ENCODE assay signal across 33 mouse cellular contexts in the genomic region with DNA sequence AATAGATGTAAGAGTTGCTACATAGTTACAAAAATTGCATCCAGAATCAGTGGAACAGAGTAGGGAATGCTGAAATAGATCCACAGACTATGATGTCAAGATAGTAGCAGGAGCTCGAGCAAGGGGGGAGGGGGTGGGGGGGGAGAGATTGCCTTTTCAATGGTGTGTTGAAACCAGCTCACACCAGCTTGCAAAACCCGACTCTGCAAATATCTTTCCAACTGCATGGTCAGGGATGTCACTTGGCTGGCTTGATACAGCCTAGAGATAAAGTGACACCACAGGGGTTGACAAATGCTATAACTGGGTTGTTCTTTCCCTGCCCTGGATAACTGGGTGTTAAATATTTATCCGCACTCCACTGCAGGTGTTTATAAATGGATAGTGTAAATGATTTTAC. TPM values are rescaled to one million over a fixed set of nuclear protein-coding genes. Genes with fewer than 3 reads are reported as not detected.
A peak's percentile ranks its signal among the peaks of the same experiment; 100 is the strongest.
DNase-seq lines count a peak whose midpoint lies in the region; ATAC-seq and TF ChIP-seq lines count a peak whose summit lies in the region.
"Had no signal": no experiment of that assay in that cellular context is flagged by ENCODE, and none has a peak within 500 bp of the region (broad histone marks: within the 10 kb centered on the region; RNA-seq: fewer than 3 reads in every experiment).

No protein-coding gene starts in this region.

- no peak for ATAC-seq in liver, embryonic 11.5 days (replicated peaks; ENCODE audit: low FRiP score)
- peak; percentile 69 for ATAC-seq in liver, embryonic 16.5 days (ENCODE audit: low read depth)
- no peak for ATAC-seq in stomach, postnatal 0 days (ENCODE audit: low FRiP score, low TSS enrichment)
- ATAC-seq: forebrain, embryonic 14.5 days; forebrain, postnatal 0 days; hindbrain, postnatal 0 days; inflammation-experienced regulatory T-cells, adult 6 months; Patski had no signal

- no peak overlapping the region for H3K27ac ChIP-seq in liver, embryonic 11.5 days (ENCODE audit: low read depth, low read length)
- H3K27ac ChIP-seq in liver, embryonic 16.5 days (ENCODE audit: low read length) = no peak overlapping the region
- no peak overlapping the region for H3K27ac ChIP-seq in stomach, postnatal 0 days (replicated peaks)
- H3K27ac ChIP-seq: embryonic facial prominence, embryonic 12.5 days; embryonic facial prominence, embryonic 15.5 days; heart, embryonic 15.5 days; hindbrain, embryonic 10.5 days; hindbrain, embryonic 13.5 days; hindbrain, postnatal 0 days had no signal

- H3K4me3 ChIP-seq in liver, embryonic 11.5 days (ENCODE audit: low read depth, low read length) = no peak overlapping the region
- H3K4me3 ChIP-seq in liver, embryonic 16.5 days (ENCODE audit: low read depth, low read length) = no peak overlapping the region
- no peak overlapping the region for H3K4me3 ChIP-seq in stomach, postnatal 0 days (ENCODE audit: low read depth, low read length)
- H3K4me3 ChIP-seq: embryonic facial prominence, embryonic 12.5 days; embryonic facial prominence, embryonic 15.5 days; heart, embryonic 12.5 days; heart, embryonic 15.5 days; hindbrain, embryonic 10.5 days; hindbrain, embryonic 13.5 days had no signal

- WGBS in liver, embryonic 11.5 days = 62% methylated on average over 3 of the region's 3 CpGs
- WGBS in liver, embryonic 16.5 days (ENCODE audit: insufficient replicate concordance) = 42% methylated on average over 3 of the region's 3 CpGs
- WGBS in stomach, postnatal 0 days = 46% methylated on average over 3 of the region's 3 CpGs

- no peaks in the 10 kb centered on the region for H3K9me3 ChIP-seq in liver, embryonic 11.5 days (ENCODE audit: control insufficient read depth, low read length)
- H3K9me3 ChIP-seq in liver, embryonic 16.5 days (replicated peaks; ENCODE audit: control insufficient read depth, low read length) = no peaks in the 10 kb centered on the region
- no peaks in the 10 kb centered on the region for H3K9me3 ChIP-seq in stomach, postnatal 0 days (ENCODE audit: control insufficient read depth, low read length)
- H3K9me3 ChIP-seq: embryonic facial prominence, embryonic 12.5 days; embryonic facial prominence, embryonic 15.5 days; heart, embryonic 12.5 days; heart, embryonic 15.5 days; hindbrain, embryonic 10.5 days; hindbrain, embryonic 13.5 days had no signal

- H3K36me3 ChIP-seq in liver, embryonic 11.5 days (ENCODE audit: control insufficient read depth, insufficient read depth, low read length) = no peaks in the 10 kb centered on the region
- H3K36me3 ChIP-seq in liver, embryonic 16.5 days (ENCODE audit: control insufficient read depth, insufficient read depth) = no peaks in the 10 kb centered on the region
- no peaks in the 10 kb centered on the region for H3K36me3 ChIP-seq in stomach, postnatal 0 days (ENCODE audit: control insufficient read depth, insufficient read depth, low read length)
- H3K36me3 ChIP-seq: embryonic facial prominence, embryonic 12.5 days; embryonic facial prominence, embryonic 15.5 days; heart, embryonic 12.5 days; heart, embryonic 15.5 days; hindbrain, embryonic 10.5 days; hindbrain, embryonic 13.5 days had no signal

- H3K9ac ChIP-seq in liver, embryonic 11.5 days (ENCODE audit: low read depth, low read length) = no peak overlapping the region
- H3K9ac ChIP-seq in liver, embryonic 16.5 days (ENCODE audit: low read depth, low read length) = no peak overlapping the region
- H3K9ac ChIP-seq in stomach, postnatal 0 days (ENCODE audit: low read length) = no peak overlapping the region
- H3K9ac ChIP-seq: embryonic facial prominence, embryonic 12.5 days; embryonic facial prominence, embryonic 15.5 days; forebrain, postnatal 0 days; heart, embryonic 12.5 days; heart, embryonic 15.5 days; hindbrain, embryonic 13.5 days had no signal

- peak; percentile 55 for DNase-seq in gastrocnemius, adult 18-20 months (ENCODE audit: low spot score)
- DNase-seq in gastrocnemius, postnatal 4 days (ENCODE audit: low spot score in 2 of 2) = no peak
- DNase-seq in liver (peak; percentile 18), NIH3T3 (ENCODE audit: low read depth) (peak; percentile 22)
- DNase-seq in liver, embryonic 11.5 days (ENCODE audit: low spot score) = no peak
- no peak for DNase-seq in frontal cortex, postnatal 25 days (ENCODE audit: low spot score in 2 of 2)
- no peak for DNase-seq in stomach, postnatal 0 days (ENCODE audit: low spot score)
- DNase-seq: adrenal gland, adult 2 months; adrenal gland, postnatal 14 days; cerebellum, adult 11 months; cerebellum, adult 2 months; cerebellum, adult 9-11 months; cerebellum, postnatal 25 days; forebrain, postnatal 0 days; heart, adult 18-20 months; heart, postnatal 36 days had no signal

- TF ChIP-seq CTCF in stomach, postnatal 0 days (IDR thresholded peaks at IDR 0.05; ENCODE audit: low read depth) = no peak

- no peaks in the 10 kb centered on the region for H3K27me3 ChIP-seq in liver, embryonic 11.5 days (replicated peaks; ENCODE audit: control insufficient read depth, insufficient read depth, low read length)
- H3K27me3 ChIP-seq in liver, embryonic 16.5 days (ENCODE audit: control insufficient read depth, insufficient read depth, low read depth, low read length) = no peaks in the 10 kb centered on the region
- no peaks in the 10 kb centered on the region for H3K27me3 ChIP-seq in stomach, postnatal 0 days (ENCODE audit: control insufficient read depth, insufficient read depth, low read length)
- H3K27me3 ChIP-seq: embryonic facial prominence, embryonic 12.5 days; embryonic facial prominence, embryonic 15.5 days; heart, embryonic 12.5 days; heart, embryonic 15.5 days; hindbrain, embryonic 13.5 days had no signal

- no peak for TF ChIP-seq EP300 in stomach, postnatal 0 days (optimal IDR thresholded peaks at IDR 0.05)

- no peak overlapping the region for H3K4me2 ChIP-seq in liver, embryonic 11.5 days
- no peak overlapping the region for H3K4me2 ChIP-seq in liver, embryonic 16.5 days (ENCODE audit: low read depth, low read length)
- H3K4me2 ChIP-seq in stomach, postnatal 0 days (replicated peaks; ENCODE audit: low read depth) = no peak overlapping the region
- H3K4me2 ChIP-seq: embryonic facial prominence, embryonic 12.5 days; embryonic facial prominence, embryonic 15.5 days; heart, embryonic 12.5 days; heart, embryonic 15.5 days; hindbrain, embryonic 13.5 days had no signal

- no peaks in the 10 kb centered on the region for H3K4me1 ChIP-seq in liver, embryonic 11.5 days (replicated peaks; ENCODE audit: control insufficient read depth, insufficient read depth, low read length)
- no peaks in the 10 kb centered on the region for H3K4me1 ChIP-seq in liver, embryonic 16.5 days (ENCODE audit: control insufficient read depth, low read depth, low read length)
- no peaks in the 10 kb centered on the region for H3K4me1 ChIP-seq in stomach, postnatal 0 days (replicated peaks; ENCODE audit: control insufficient read depth, insufficient read depth)
- H3K4me1 ChIP-seq: embryonic facial prominence, embryonic 12.5 days; embryonic facial prominence, embryonic 15.5 days; heart, embryonic 12.5 days; heart, embryonic 15.5 days; hindbrain, embryonic 10.5 days; hindbrain, embryonic 13.5 days had no signal

RNA-seq across cellular contexts. Expression of a gene that starts 24.0 kb away (rescaled TPM):
- total RNA-seq in gastrocnemius, adult 18-20 months (2021) = not detected
- total RNA-seq in gastrocnemius, postnatal 4 days (2021) = under 1 TPM in 1 of 2 experiments, not detected in 1; 0.31 TPM
- polyA plus RNA-seq in liver, embryonic 11.5 days (2014; fragmentation: Nextera tagmentation; extraction: Ambion mirVana) = 0.15 and 0.26 TPM in 2 replicates
- 14.4 and 15.3 TPM in 2 replicates for polyA plus RNA-seq in liver, embryonic 16.5 days (2015; fragmentation: Nextera tagmentation; extraction: Ambion mirVana)
- 1.4 and 1.5 TPM in 2 replicates for polyA plus RNA-seq in stomach, postnatal 0 days (2015; fragmentation: Nextera tagmentation; extraction: Ambion mirVana)
- total RNA-seq: common myeloid progenitor, adult 5-6 weeks; ES-E14; forebrain, postnatal 0 days; heart, adult 18-20 months; heart, postnatal 10 days; heart, postnatal 36 days; hindbrain, postnatal 0 days had no signal
- polyA plus RNA-seq: cerebellum, adult 2 months; embryonic facial prominence, embryonic 12.5 days; forebrain, embryonic 11.5 days; forebrain, embryonic 14.5 days; forebrain, postnatal 0 days; frontal cortex, adult 2 months; gonadal fat pad, adult 2 months; heart, embryonic 12.5 days; heart, embryonic 15.5 days; hindbrain, embryonic 10.5 days; hindbrain, embryonic 13.5 days; hindbrain, postnatal 0 days; inflammation-experienced regulatory T-cells, adult 6 months; Patski had no signal

Comparison
In these comparisons a context has a peak if more than half of its experiments do, and no peak if none do; other contexts are left out.
1. DNase-seq: peak in gastrocnemius, adult 18-20 months (single experiment), liver (single experiment) and NIH3T3 (single experiment); none in gastrocnemius, postnatal 4 days (0 of 2), liver, embryonic 11.5 days (single experiment), frontal cortex, postnatal 25 days (0 of 2) and stomach, postnatal 0 days (single experiment).